Mouse (Mus musculus): ENCODE results near the gene Zfp712. TPM values are rescaled to one million over a fixed set of nuclear protein-coding genes. Genes with fewer than 3 reads are reported as not detected.

Gene Zfp712
- polyA plus RNA-seq (2015; fragmentation: Nextera tagmentation; extraction: Ambion mirVana), result 6.0 and 6.2 TPM in 2 replicates

GRCm38 (mm10) chr13:67060786-67061358 lies at the start of gene Zfp712:
Zfp712 (minus strand) TSS chr13:67061170.
- peak within 1 kb of the TSS; percentile 69 for H3K27ac ChIP-seq (replicated peaks)

GRCm38 (mm10) chr13:67108821-67109206 lies 47.8 kb upstream of the Zfp712 start:
- peak overlapping the region; percentile 59 for H3K4me3 ChIP-seq

More at GRCm38 (mm10) chr13:67060786-67061358, at the start of gene Zfp712:
- ATAC-seq (ENCODE audit: low read depth), result peak; percentile 97
- Histone ChIP-seq H3K9ac (peak within 1 kb of the TSS; percentile 84), H3K4me1 (replicated peaks) (peaks cover 8% of the 10 kb centered on the region), H3K9me3 (0 out of 2 replicates have a peak, but pooled peaks cover 10% of the 10 kb centered on the region), H3K4me3 (peak within 1 kb of the TSS; percentile 77), H3K4me2 (peak within 1 kb of the TSS; percentile 79), H3K36me3 (peaks cover 6% of the 10 kb centered on the region; the same call in 1 of the 2 replicates), H3K27me3 (no peaks in the 10 kb centered on the region)
- WGBS, result under 1% methylated on average over 27 of the region's 27 CpGs

GRCm38 (mm10) chr13:67108194-67108820 lies 47.3 kb upstream of the Zfp712 start, which contains the start of gene Gm28557:
Gm28557 (minus strand) TSS chr13:67108604.
- Histone ChIP-seq H3K27me3 (no peaks in the 10 kb centered on the region), H3K9ac (peak within 1 kb of the TSS; percentile 66), H3K4me1 (replicated peaks) (peaks cover 10% of the 10 kb centered on the region), H3K4me2 (peak within 1 kb of the TSS; percentile 70), H3K27ac (replicated peaks) (peak within 1 kb of the TSS; percentile 61), H3K36me3 (no peaks in the 10 kb centered on the region), H3K4me3 (peak within 1 kb of the TSS; percentile 59), H3K9me3 (no peaks in the 10 kb centered on the region)
- WGBS, result under 1% methylated on average over 17 of the region's 17 CpGs
- peak; percentile 98 for ATAC-seq (ENCODE audit: low read depth)

More at GRCm38 (mm10) chr13:67108821-67109206, 47.8 kb upstream of the Zfp712 start:
- ATAC-seq (ENCODE audit: low read depth), result peak; percentile 57
- peaks cover 10% of the 10 kb centered on the region for H3K4me1 ChIP-seq (replicated peaks)
- no peaks in the 10 kb centered on the region for H3K27me3 ChIP-seq
- H3K9ac ChIP-seq, result peak overlapping the region; percentile 27; the same call in 1 of the 2 replicates
- WGBS, result 5% methylated on average over 9 of the region's 9 CpGs
- peak overlapping the region; percentile 70 for H3K4me2 ChIP-seq
- H3K36me3 ChIP-seq, result no peaks in the 10 kb centered on the region
- no peaks in the 10 kb centered on the region for H3K9me3 ChIP-seq
- 0 out of 2 replicates have a peak overlapping the region, but pooled peaks have one; percentile 2 for H3K27ac ChIP-seq (replicated peaks)

GRCm38 (mm10) chr13:67107681-67108080 lies 46.7 kb upstream of the Zfp712 start:
- peaks cover 10% of the 10 kb centered on the region for H3K4me1 ChIP-seq (replicated peaks)
- H3K9ac ChIP-seq, result peak overlapping the region; percentile 66
- ATAC-seq (ENCODE audit: low read depth), result 0 out of 2 replicates have a peak, but pooled peaks have one; percentile 2
- peak overlapping the region; percentile 70 for H3K4me2 ChIP-seq
- H3K27ac ChIP-seq (replicated peaks), result peak overlapping the region; percentile 61; the same call in 1 of the 2 replicates
- no peaks in the 10 kb centered on the region for H3K36me3 ChIP-seq
- H3K4me3 ChIP-seq, result peak overlapping the region; percentile 59
- H3K27me3 ChIP-seq, result no peaks in the 10 kb centered on the region
- H3K9me3 ChIP-seq, result no peaks in the 10 kb centered on the region
- 69% methylated on average over 9 of the region's 9 CpGs for WGBS

GRCm38 (mm10) chr13:67097876-67098275 lies 36.9 kb upstream of the Zfp712 start, which contains the start of gene Zfp708:
Zfp708 (minus strand) TSS chr13:67097976.
- H3K27ac ChIP-seq (replicated peaks), result no peak within 1 kb of the TSS
- no peak for ATAC-seq (ENCODE audit: low read depth)
- H3K9me3 ChIP-seq, result no peaks in the 10 kb centered on the region
- H3K36me3 ChIP-seq, result no peaks in the 10 kb centered on the region
- H3K27me3 ChIP-seq, result no peaks in the 10 kb centered on the region
- no peak within 1 kb of the TSS for H3K4me2 ChIP-seq
- H3K4me3 ChIP-seq, result no peak within 1 kb of the TSS
- WGBS, result 92% methylated on average over 10 of the region's 10 CpGs
- H3K9ac ChIP-seq, result no peak within 1 kb of the TSS
- H3K4me1 ChIP-seq (replicated peaks), result no peaks in the 10 kb centered on the region

- no peaks in the 10 kb centered on the region for H3K36me3 ChIP-seq
- no peak overlapping the region for H3K27ac ChIP-seq (replicated peaks)
- no peak overlapping the region for H3K4me3 ChIP-seq
- 85% methylated on average over 1 of the region's 1 CpGs for WGBS
- H3K9ac ChIP-seq, result no peak overlapping the region
- no peaks in the 10 kb centered on the region for H3K9me3 ChIP-seq
- no peak overlapping the region for H3K4me2 ChIP-seq
- H3K27me3 ChIP-seq, result no peaks in the 10 kb centered on the region
- no peaks in the 10 kb centered on the region for H3K4me1 ChIP-seq (replicated peaks)
- ATAC-seq (ENCODE audit: low read depth), result no peak
Measured at GRCm38 (mm10) chr13:67090154-67090553, 29.2 kb upstream of the Zfp712 start.

GRCm38 (mm10) chr13:67081946-67082345 lies 21.0 kb upstream of the Zfp712 start:
- H3K27ac ChIP-seq (replicated peaks), result 0 out of 2 replicates have a peak overlapping the region, but pooled peaks have one; percentile 79
- peaks cover 19% of the 10 kb centered on the region for H3K36me3 ChIP-seq
- ATAC-seq (ENCODE audit: low read depth), result no peak
- peaks cover 8% of the 10 kb centered on the region for H3K4me1 ChIP-seq (replicated peaks)
- H3K4me2 ChIP-seq, result peak overlapping the region; percentile 76
- peaks cover 10% of the 10 kb centered on the region for H3K9me3 ChIP-seq
- no peaks in the 10 kb centered on the region for H3K27me3 ChIP-seq
- peak overlapping the region; percentile 78; the same call in 1 of the 2 replicates for H3K9ac ChIP-seq
- WGBS, result 85% methylated on average over 1 of the region's 1 CpGs
- H3K4me3 ChIP-seq, result peak overlapping the region; percentile 71; the same call in 1 of the 2 replicates

- Histone ChIP-seq H3K4me2 (peak overlapping the region; percentile 76), H3K4me3 (peak overlapping the region; percentile 71), H3K9me3 (peaks cover 16% of the 10 kb centered on the region), H3K27ac (replicated peaks) (peak overlapping the region; percentile 79), H3K27me3 (no peaks in the 10 kb centered on the region), H3K36me3 (peaks cover 24% of the 10 kb centered on the region), H3K4me1 (replicated peaks) (peaks cover 8% of the 10 kb centered on the region), H3K9ac (peak overlapping the region; percentile 78)
- under 1% methylated on average over 24 of the region's 24 CpGs for WGBS
- ATAC-seq (ENCODE audit: low read depth), result peak; percentile 98
Measured at GRCm38 (mm10) chr13:67081142-67081713, 20.3 kb upstream of the Zfp712 start.

- H3K4me2 ChIP-seq, result no peak overlapping the region
- H3K9me3 ChIP-seq, result peaks cover 39% of the 10 kb centered on the region
- peaks cover 8% of the 10 kb centered on the region for H3K4me1 ChIP-seq (replicated peaks)
- H3K36me3 ChIP-seq, result peaks cover 57% of the 10 kb centered on the region
- no peaks in the 10 kb centered on the region for H3K27me3 ChIP-seq
- H3K4me3 ChIP-seq, result no peak overlapping the region
- no peak overlapping the region for H3K27ac ChIP-seq (replicated peaks)
- 96% methylated on average over 2 of the region's 2 CpGs for WGBS
- ATAC-seq (ENCODE audit: low read depth), result no peak
- H3K9ac ChIP-seq, result no peak overlapping the region
Measured at GRCm38 (mm10) chr13:67077244-67077643, 16.3 kb upstream of the Zfp712 start.

- no peak for ATAC-seq (ENCODE audit: low read depth)
- no peak overlapping the region for H3K4me2 ChIP-seq
- H3K36me3 ChIP-seq, result peaks cover 75% of the 10 kb centered on the region
- no peak overlapping the region for H3K4me3 ChIP-seq
- H3K27ac ChIP-seq (replicated peaks), result no peak overlapping the region
- no peaks in the 10 kb centered on the region for H3K4me1 ChIP-seq (replicated peaks)
- peaks cover 57% of the 10 kb centered on the region for H3K9me3 ChIP-seq
- no peaks in the 10 kb centered on the region for H3K27me3 ChIP-seq
- no peak overlapping the region for H3K9ac ChIP-seq
- 93% methylated on average over 2 of the region's 2 CpGs for whole genome bisulfite sequencing
Measured at GRCm38 (mm10) chr13:67072786-67073185, 11.8 kb upstream of the Zfp712 start.

- peaks cover 34% of the 10 kb centered on the region for H3K36me3 ChIP-seq
- H3K4me3 ChIP-seq, result no peak overlapping the region
- no peak overlapping the region for H3K27ac ChIP-seq (replicated peaks)
- WGBS, result 86% methylated on average over 8 of the region's 8 CpGs
- no peaks in the 10 kb centered on the region for H3K27me3 ChIP-seq
- no peak for ATAC-seq (ENCODE audit: low read depth)
- H3K9me3 ChIP-seq, result peaks cover 19% of the 10 kb centered on the region
- H3K4me2 ChIP-seq, result no peak overlapping the region
- no peak overlapping the region for H3K9ac ChIP-seq
- peaks cover 2% of the 10 kb centered on the region for H3K4me1 ChIP-seq (replicated peaks)
Measured at GRCm38 (mm10) chr13:67065386-67065785, 4.4 kb upstream of the Zfp712 start.

- H3K27me3 ChIP-seq, result no peaks in the 10 kb centered on the region
- H3K4me2 ChIP-seq, result no peak overlapping the region
- no peak for ATAC-seq (ENCODE audit: low read depth)
- no peak overlapping the region for H3K9ac ChIP-seq
- 60% methylated on average over 7 of the region's 7 CpGs for WGBS
- peaks cover 8% of the 10 kb centered on the region for H3K9me3 ChIP-seq
- H3K27ac ChIP-seq (replicated peaks), result no peak overlapping the region
- H3K36me3 ChIP-seq, result peaks cover 11% of the 10 kb centered on the region
- H3K4me1 ChIP-seq (replicated peaks), result peaks cover 8% of the 10 kb centered on the region
- no peak overlapping the region for H3K4me3 ChIP-seq
Measured at GRCm38 (mm10) chr13:67062427-67062826, 1.5 kb upstream of the Zfp712 start.
